Mouse (Mus musculus): Measurements from ENCODE around the gene Idh2.
"Not testable (repeated sequence)": the region's sequence is repeated elsewhere in the genome, so short reads cannot be mapped to it uniquely, and the experiment has no call there.

Gene Idh2

DNA sequence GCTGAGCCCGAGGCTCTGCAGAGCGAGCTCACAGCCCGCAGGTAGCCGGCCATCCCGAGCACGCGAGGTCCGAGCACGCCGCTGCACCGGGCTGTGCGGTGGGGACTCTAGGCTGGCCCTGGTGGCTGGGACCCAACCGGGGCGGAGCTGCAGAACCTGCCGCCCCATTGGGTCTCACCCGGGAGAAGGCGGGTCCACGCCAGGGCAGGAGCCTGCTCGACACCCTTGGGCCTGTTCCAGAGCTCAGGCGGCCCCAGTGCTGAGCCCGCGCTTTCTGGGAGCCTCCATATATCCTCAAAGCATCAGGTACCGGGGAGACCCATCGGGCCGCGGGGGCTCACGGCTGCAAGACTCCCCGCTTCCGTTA is at the start of gene Idh2:
Idh2 (minus strand) TSS at position 169 of the 367 bp plus-strand sequence.
- peak; percentile 88 for DNase-seq (ENCODE audit: low spot score)

DNA sequence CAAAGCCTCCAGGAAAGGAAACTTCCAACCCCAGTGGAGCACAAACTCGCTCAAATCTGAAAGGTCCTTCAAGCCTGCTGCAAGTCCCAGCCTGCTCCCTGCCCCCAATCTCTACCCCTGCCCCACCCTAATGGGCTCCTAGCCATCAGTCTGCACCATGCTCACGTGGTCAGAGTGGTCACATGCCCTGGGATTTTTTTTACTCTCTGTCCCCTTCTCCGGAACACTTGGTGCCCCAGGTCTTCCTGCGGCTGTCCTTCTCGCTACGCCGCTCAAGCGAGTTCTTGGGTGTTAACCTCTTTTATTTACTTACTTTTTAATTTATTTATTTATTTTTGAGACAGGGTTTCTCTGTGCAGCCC is 45.7 kb upstream of the Idh2 start:
- DNase-seq (ENCODE audit: low spot score): no peak

DNA sequence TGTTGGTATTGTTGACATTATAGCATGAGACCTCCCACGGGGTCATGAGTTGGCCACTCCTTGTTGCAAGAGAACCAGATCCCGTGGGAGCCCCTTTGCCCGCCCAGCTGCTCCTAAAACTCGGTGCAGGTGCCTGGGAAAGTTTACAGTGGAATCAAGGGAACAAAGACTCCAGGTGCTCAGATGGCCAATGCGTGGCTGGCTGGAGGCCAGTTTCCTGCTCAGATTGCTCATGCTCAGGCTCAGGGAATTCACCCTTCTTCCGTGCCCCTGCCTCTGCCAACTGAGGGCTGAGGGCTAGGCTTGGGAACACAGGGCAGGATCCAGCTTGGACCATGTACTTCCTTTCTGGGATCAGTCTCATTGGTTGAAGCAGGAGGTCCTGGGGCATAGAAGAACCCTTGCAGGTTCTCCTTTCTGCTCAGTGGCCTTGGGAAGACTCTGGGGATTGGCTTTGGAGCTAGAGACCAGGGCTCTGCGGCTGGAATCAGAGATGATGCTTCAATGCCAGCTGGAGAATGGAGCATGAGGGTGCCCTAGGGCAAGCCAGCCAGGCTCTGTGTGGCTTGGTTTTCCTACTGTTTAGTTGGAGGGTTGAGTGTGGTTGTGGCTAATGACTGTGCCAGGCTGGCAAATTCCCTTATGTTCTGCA is 45.2 kb upstream of the Idh2 start:
- DNase-seq (ENCODE audit: low spot score): no peak

DNA sequence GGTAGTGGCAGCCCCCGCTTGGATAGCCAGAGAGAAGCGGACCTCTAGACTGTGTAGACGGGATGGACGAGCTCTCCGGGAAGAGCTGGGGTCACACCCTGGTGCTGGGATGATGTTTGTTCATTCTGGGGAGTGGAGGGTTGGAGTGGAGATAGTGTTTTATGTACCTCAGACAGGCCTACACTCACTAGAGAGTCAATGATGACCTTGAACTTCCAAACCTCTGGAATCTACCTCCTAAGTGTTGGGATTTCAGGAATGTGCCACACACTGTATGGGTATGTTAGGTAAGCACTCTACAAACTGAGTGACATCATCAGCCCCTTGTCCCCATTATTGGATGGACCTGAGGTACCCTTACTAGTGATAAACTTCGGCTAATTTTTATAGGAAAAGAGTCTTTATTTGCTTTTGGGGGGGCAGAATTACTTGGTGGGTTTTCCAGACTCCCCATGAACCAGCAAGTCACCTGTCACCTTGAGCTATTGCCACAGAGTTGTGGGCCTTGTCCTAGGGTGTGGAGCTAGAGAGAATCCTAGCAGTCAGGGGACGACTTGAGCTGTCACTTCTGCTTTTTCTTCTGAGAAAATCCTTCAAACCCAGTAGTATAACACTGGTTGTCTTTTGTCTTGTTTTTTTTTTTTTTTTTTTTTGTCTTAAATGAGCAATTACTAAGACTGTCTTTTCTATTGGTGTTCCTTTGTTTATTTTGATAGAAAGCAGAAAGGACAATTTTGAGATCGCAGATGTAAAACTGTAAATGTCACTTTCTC is 43.5 kb upstream of the Idh2 start:
- DNase-seq (ENCODE audit: low spot score): no peak

DNA sequence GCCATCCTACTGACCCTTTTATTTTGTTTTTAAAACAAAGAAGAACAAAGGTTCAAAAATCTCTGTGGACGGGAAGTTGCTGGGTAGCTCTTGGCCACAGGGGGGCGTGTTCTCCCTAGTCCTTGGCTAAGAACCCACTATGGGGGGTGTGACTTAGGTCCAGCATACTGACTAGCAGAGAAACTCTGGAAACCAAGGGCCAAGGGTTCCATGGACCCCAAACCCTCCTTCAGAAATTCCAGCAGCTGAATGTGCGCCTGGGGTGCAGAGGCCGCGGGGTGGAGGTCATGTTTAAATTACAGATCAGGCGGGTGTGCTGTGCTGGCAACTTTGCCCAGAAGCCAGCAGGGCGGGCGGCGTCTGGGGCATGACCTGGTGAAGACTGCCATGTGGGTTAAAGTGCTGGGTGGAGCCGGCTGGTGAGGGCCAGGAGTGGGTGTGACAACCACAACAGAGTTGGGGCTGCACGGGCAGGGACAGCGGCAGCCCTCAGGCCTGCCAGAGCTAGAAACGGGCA is 41.6 kb upstream of the Idh2 start:
- DNase-seq (ENCODE audit: low spot score): peak; percentile 84

DNA sequence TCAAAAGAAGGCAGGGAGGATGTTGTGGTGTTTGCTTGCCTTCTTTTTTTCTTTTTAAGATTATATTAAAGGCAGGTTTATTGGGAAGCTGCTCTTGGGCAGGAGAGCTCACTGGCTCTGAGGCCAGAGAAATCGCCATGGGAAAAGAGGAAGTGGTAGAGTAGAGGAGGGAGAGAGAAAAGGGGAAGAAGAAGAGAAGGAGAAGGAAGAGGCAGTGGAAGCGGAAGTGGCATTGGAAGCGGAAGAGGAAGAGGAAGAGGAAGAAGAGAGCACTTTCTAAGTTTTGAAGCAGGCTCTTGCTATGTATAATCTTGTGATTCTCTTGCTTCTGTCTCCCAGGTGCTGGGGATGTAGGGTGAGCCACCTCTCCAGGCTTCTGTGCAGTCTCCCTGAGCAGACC is 39.5 kb upstream of the Idh2 start:
- DNase-seq (ENCODE audit: low spot score): no peak

DNA sequence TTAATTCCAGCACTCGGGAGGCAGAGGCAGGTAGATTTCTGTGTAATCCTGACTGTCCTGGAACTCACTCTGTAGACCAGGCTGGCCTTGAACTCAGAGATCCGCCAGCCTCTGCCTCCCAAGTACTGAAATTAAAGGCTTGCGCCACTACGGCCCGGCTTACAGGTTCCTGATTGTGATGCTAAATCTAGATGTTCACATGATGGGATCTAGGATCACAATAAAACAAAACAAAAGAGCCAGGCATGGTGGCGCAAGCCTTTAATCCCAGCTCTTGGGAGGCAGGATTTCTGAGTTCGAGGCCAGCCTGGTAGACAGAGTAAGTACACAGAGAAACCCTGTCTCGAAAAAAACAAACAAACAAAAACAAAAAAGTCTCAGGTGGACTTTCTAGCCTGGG is 37.6 kb upstream of the Idh2 start:
- DNase-seq (ENCODE audit: low spot score): no peak

DNA sequence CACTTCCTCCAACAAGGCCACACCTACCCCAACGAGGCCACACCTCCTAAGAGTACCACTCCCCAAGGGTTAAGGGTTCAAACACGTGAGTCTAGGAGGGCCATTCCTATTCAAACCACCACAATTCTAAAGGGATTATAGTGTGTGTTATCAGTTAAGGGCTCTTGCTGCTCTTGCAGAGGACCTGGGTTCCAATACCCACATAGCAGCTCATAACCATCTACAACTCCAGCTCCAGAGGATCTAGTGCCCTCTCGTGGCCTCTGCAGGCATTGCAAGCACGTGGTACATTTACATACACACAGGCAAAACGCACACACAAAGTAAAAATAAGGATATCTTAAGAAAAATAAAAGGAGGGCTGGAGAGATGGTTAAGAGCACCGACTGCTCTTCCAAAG is 37.0 kb upstream of the Idh2 start:
- DNase-seq (ENCODE audit: low spot score): no peak

DNA sequence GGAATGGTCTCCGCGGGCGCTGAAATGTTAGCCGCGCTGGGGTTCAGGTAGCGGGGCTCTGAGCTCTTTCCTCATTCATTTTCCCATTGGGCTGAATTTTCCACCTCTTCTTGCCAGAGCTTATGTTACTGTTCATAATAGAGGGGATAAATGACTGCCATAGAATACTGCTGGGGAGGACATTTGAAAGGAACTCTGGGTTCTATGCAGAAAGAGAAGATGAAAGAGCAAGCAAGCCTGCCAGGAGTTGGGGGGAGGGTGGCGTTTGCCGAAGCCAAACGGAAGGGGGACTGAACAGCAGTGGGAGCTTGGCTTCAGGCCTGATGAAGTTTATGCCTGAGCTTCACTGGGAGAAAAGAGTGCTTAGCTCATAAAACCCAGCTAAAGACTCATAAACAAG is 34.2 kb upstream of the Idh2 start:
- no peak for DNase-seq (ENCODE audit: low spot score)

DNA sequence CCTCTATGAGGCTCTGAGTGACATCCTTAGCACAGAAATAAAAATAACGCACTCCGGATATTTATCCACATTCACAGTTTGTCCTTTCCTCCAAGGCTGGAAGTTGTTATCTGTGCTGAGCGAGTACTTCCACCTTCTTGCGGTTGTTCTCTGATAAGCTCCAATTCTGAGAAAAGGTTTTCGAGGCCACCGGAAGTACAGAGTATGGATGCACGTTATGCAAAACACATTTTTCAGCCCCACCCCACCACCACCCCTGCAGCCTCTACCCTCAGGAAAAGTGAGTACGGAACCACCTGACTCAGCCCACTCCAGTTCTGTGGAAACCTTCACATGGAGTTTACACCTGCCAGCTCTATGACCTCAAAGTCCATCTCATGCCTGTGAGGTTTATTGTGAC is 30.9 kb upstream of the Idh2 start:
- no peak for DNase-seq (ENCODE audit: low spot score)

DNA sequence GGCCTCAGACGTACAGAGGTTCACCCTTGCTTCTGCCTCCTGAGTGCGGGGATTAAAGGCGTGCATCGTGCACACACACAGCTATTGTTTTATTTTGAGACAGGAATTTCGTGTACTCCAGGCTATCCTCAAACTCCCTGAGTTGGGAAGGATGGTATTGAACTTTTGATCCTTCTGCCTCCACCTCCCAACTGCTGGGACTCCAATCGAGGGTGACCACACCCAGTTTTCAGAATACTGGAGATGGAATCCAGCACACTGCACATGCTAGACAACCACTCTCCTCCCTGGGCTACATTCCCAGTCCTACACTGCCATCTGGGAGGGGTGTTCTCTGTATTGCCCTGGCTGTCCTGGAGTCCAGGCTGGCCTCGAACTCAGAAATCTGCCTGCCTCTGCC is 29.5 kb upstream of the Idh2 start:
- no peak for DNase-seq (ENCODE audit: low spot score)

DNA sequence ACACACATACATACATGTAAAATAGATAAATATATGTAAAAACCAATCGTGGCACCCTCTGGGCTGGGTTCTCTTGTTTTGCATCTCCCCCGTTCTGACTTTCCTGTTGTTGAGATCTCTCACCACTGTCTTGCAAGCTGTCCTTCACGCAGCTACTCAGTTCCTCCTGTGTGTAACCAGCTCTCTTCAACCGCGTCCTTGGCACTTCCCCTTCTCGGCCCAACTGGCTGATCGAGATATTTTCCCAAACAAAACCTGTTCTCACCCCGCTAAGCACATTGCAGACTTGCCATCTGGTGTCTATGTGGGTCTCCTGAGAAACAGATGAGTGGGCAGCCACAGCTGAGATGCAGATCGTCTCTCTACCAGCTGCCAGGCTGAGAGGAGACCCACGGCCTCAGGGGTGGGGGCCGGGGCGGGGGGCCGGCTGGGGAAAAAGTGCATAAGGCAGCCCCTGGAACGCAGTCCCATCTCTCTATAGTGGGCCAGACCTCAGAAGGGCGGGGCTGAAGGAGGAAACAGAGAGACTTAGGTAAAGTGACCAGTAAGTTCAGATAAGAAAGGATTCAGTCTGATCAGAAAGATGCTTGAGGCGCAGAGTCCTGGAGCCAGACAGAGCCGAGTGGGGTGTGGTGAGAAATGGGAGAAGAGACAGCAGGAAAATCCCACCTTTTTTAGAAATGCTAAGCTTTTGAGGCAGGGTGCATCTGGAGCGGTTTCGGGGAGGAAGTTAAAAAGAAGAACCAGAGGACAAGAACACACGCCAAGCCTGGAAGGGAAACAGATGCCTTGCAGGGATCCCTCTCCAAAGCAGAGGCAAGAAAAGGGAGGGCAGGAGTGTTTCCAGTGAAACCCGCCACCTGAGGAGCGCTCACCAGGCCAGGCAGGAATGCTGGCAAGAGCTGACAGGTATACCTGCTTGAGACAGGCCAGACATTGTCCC is 28.4 kb upstream of the Idh2 start:
- no peak for DNase-seq (ENCODE audit: low spot score)

DNA sequence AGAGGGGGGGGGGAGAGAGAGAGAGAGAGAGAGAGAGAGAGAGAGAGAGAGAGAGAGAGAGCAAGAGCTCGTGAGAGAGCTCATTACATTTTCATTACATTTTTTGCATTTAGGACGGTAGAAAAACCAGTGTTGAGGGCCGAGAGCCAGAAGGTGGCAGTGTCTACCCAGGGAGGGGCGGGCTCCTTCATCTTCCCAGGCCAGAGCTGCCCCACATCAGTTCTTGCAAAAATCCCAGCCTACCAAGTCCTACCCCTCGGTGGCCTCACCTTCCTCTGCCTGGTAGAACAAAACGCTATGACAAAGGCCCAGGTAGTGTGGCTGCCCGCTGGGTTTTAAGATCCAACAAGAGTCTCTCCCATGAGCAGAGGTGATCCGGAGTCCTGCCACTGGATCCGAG is 25.6 kb upstream of the Idh2 start:
- DNase-seq (ENCODE audit: low spot score): peak; percentile 75

DNA sequence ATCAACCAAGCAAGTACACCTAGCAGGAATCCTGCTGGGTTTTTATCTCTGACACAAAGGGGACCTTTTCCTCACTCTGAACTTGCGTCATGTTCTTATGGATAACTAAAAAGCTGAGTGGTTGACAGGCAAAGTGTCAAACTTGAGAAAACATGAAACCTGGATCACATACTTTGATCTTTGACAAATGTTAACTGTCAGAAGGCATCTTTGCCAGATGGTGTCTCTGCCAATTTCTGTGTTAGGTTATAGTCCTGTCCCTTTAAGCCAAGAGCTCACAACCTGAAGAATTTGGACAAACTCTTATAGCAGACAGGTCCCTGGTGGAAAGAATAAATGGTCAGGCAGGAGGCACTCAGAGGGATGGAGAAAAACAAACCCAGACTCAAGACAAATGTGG is 23.2 kb upstream of the Idh2 start:
- DNase-seq (ENCODE audit: low spot score): no peak

DNA sequence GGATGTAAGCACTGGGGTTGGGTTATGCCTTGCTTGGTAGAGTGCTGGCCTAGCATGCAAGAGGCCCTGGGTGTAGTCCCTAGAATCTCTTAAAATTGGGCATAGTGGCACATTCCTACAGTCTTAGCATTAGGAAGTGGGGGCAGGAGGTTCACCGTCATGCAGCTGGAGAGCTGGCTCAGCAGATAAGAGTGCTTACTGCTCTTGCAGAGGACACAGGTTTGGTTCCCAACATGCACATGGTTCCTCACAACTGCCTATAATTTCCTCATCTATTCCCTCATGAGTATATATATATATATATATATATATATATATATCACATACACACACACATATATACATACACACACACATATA is 20.0 kb upstream of the Idh2 start:
- no peak for DNase-seq (ENCODE audit: low spot score)

DNA sequence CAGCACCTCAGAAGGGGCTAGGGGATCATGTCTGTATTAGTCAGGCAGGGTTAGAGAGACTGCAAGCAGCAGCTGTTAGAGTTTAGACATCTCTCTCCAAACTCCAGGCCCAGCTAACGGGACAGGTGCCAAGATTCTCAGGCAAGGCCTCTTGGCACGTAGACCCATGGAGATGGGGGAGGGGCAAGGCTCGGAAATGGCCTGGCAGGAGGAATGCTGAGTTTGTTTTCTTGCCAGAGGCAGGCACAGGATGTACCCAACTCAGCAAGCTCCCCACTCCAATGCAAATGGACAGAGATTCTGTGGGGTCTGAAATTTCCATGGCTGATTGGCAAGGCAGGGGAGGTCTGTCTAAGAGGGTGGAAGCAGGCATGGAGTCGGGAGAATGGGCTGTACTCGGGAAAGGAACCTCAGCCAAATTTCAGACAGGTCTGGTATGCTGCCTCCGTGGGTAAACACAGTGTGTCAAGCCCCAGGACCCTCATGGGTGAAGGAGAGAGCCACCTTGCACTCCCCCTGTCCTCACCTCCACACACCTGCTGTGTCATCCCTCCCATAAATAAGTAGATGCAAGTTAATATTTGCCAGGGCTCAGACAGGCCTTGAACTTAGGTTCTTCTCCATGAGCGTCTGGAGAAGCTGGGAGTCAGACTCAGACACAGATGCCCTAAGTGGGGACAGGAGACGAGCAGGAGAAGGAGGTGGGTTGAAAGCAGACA is 19.4 kb upstream of the Idh2 start:
- DNase-seq (ENCODE audit: low spot score): peak; percentile 91

DNA sequence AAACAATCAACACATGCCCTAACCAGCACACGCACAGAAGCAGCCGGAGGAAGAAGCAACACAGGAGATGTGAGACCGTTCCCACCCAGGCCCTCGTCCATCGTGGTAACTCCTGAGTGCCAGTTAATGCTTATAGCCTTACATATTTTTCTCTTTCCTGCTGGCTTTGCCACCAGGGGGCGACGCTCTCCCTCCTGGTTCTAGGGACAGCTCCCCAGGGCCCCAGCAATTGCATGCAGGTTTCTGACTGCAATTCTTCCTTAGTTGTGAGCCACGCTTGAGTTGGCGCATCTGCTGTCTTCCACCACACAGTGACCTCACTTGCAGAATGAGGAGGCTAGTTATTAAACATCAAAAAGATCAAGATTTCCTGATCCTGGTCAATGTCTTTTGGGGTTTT is 17.3 kb upstream of the Idh2 start:
- DNase-seq (ENCODE audit: low spot score): peak; percentile 47

DNA sequence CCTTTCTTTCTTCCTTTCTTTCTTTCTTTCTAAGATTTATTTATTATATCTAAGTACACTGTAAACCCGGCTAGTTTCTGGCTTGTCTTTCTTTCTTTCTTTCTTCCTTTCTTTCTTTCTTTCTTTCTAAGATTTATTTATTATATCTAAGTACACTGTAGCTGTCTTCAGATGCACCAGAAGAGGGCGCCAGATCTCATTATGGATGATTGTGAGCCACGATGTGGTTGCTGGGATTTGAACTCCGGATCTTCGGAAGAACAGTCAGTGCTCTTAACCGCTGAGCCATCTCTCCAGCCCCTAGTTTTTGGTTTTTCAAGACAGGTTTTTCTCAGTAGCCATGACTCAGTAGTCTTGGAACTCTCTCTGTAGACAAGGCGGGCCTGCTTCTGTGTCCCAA is 16.1 kb upstream of the Idh2 start:
- not testable (repeated sequence) for DNase-seq (ENCODE audit: low spot score)

DNA sequence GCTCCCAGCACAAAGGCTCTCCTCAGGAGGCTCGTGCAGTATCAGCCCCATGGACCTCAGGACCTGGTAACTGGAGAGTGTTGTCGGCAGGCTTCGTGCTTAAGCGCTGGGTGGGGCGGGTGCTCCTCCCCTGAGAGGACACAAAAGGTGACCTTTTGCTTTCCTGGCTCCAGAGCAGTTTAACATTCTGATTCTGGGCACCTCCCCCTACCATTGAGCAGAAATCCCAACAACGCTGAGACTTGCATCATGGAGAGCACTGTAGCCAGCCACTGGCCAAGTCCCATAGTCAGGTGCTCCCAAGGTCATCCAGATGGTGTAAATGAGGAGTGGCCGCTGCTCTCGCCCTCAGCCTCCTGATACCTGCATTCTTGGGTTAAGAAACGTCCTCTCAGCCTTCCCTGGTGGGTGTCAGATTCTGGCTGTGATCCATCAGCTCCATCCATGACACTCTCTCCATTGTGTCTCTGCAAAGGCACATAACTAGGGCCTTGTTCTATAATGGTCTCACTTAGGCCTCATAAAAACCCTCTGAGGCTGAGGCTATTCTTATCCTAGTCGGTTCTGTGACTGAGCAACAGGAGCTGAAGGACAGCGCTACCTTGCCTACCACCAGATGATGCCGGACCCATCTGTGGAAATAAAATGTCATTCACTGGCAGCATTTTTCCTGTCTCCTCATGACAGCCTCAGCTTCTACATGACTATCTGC is 15.3 kb upstream of the Idh2 start:
- no peak for DNase-seq (ENCODE audit: low spot score)

DNA sequence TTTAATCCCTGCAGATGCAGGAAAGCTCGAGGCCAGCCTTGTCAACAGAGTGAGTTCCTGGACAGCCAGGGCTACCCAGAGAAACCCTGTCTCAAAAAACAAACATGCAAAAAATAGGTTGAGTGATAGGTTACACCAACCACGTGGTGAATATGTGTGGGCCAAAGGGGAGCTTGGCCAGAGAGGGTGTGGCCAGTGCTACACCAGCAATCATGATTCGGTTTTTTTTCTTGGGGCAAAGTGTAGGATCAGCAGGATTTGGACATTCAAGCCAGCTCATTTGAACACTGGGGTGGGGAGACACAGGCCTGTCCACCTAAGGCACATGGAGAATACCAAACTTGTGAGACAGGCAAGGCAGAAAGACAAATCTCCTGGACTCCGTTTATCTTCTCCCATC is 14.1 kb upstream of the Idh2 start:
- DNase-seq (ENCODE audit: low spot score): no peak

DNA sequence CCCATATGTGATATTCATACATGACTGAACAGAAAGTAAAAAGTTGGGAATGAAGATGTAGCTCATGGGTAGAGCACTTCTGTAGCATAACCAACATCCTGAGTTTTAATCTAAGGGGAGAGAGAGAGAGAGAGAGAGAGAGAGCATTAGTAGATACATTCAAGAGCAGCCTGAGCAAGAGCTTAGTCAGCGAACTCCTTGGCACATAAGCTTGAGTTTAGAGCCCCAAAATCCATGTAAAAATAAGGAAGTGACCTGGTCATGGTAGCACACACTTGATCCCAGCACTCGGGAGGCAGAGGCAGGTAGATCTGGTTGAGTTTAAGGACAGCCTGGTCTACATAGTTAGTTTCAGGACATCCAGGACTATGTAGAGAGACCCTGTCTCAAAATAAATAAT is 8.5 kb upstream of the Idh2 start:
- no peak for DNase-seq (ENCODE audit: low spot score)

DNA sequence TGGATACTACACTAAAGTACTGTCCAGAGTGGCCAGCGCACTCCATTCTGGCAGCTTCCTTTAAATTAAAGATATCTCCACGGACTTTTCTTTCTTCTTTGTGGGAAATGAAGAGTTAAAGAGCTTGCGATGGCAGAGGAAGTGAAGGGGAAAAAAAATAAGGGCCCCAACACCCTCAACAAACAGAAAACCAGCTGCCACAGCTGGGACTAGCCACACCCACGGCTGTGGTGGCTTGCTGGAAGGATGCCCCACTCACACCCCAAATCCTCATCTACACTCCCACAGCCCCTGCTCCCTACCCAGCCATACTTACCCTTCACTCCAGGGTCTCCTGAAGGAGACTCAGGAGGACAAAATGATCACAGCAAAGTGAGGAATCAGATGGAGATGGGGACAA is 7.9 kb upstream of the Idh2 start:
- no peak for DNase-seq (ENCODE audit: low spot score)

All from MN1 (cell line).